9 mouse cellular contexts compared by ENCODE assay signal in the genomic region with DNA sequence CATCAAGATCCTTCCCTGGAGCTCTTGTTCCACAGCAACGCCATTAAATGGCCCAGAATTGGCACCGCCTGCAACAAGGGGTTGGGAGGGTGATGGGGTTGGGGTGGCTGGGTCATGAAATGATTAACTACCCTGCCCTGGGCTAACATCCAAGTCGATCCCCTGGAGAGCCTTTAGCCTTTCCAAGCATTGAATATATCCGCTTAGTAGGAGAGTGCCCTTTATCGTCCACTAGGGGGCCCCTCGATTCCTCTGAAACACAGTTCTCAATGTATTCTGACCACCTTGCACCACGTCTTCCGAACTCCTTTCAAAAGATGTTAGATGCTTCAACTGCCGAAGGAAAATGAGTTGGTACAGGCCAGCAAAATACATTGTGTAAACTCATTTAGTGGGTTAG. TPM values are rescaled to one million over a fixed set of nuclear protein-coding genes. Genes with fewer than 3 reads are reported as not detected.
A peak's percentile ranks its signal among the peaks of the same experiment; 100 is the strongest.
DNase-seq lines count a peak whose midpoint lies in the region; ATAC-seq and TF ChIP-seq lines count a peak whose summit lies in the region.
"Had no signal": no experiment of that assay in that cellular context is flagged by ENCODE, and none has a peak within 500 bp of the region (broad histone marks: within the 10 kb centered on the region; RNA-seq: fewer than 3 reads in every experiment).

No protein-coding gene starts in this region.

- no peak overlapping the region for H3K9ac ChIP-seq in heart, adult 2 months (ENCODE audit: low read depth, low read length)
- H3K9ac ChIP-seq in hindbrain, postnatal 0 days (replicated peaks; ENCODE audit: low read length): no peak overlapping the region
- no peak overlapping the region for H3K9ac ChIP-seq in liver, embryonic 12.5 days
- no peak overlapping the region for H3K9ac ChIP-seq in neural tube, embryonic 14.5 days (replicated peaks; ENCODE audit: low read depth, low read length)
- H3K9ac ChIP-seq: embryonic facial prominence, embryonic 15.5 days had no signal

- H3K27ac ChIP-seq in heart, adult 2 months: no peak overlapping the region
- H3K27ac ChIP-seq in hindbrain, postnatal 0 days: no peak overlapping the region
- H3K27ac ChIP-seq in liver, embryonic 12.5 days: no peak overlapping the region
- H3K27ac ChIP-seq in neural tube, embryonic 14.5 days (ENCODE audit: low read depth, low read length): no peak overlapping the region
- H3K27ac ChIP-seq: embryonic facial prominence, embryonic 15.5 days had no signal

- no peak overlapping the region for H3K4me3 ChIP-seq in heart, adult 2 months
- H3K4me3 ChIP-seq in hindbrain, postnatal 0 days (ENCODE audit: low read length): no peak overlapping the region
- H3K4me3 ChIP-seq in liver, embryonic 12.5 days: no peak overlapping the region
- no peak overlapping the region for H3K4me3 ChIP-seq in neural tube, embryonic 14.5 days (ENCODE audit: low read depth, low read length)
- H3K4me3 ChIP-seq: embryonic facial prominence, embryonic 15.5 days had no signal

- TF ChIP-seq EP300 in heart, adult 2 months (IDR thresholded peaks at IDR 0.05; ENCODE audit: insufficient read depth, low read depth, low read length): no peak

- TF ChIP-seq POLR2A in heart, adult 2 months (IDR thresholded peaks at IDR 0.05; ENCODE audit: insufficient read depth, low read depth, low read length): no peak

- no peaks in the 10 kb centered on the region for H3K27me3 ChIP-seq in heart, adult 2 months (ENCODE audit: control insufficient read depth, insufficient read depth, low read length)
- no peaks in the 10 kb centered on the region for H3K27me3 ChIP-seq in hindbrain, postnatal 0 days (ENCODE audit: insufficient read depth, low read length)
- H3K27me3 ChIP-seq in liver, embryonic 12.5 days (replicated peaks): no peaks in the 10 kb centered on the region
- no peaks in the 10 kb centered on the region for H3K27me3 ChIP-seq in neural tube, embryonic 14.5 days (ENCODE audit: control insufficient read depth, insufficient read depth, low read length)
- H3K27me3 ChIP-seq: embryonic facial prominence, embryonic 15.5 days had no signal

- 8% methylated on average over 9 of the region's 9 CpGs for WGBS in heart, adult 2 months
- WGBS in hindbrain, postnatal 0 days: 8% methylated on average over 9 of the region's 9 CpGs
- WGBS in liver, embryonic 12.5 days (ENCODE audit: insufficient replicate concordance): 7% methylated on average over 9 of the region's 9 CpGs
- 8% methylated on average over 9 of the region's 9 CpGs for WGBS in neural tube, embryonic 14.5 days

- no peaks in the 10 kb centered on the region for H3K9me3 ChIP-seq in hindbrain, postnatal 0 days (ENCODE audit: low read length)
- no peaks in the 10 kb centered on the region for H3K9me3 ChIP-seq in liver, embryonic 12.5 days (replicated peaks)
- H3K9me3 ChIP-seq in neural tube, embryonic 14.5 days (ENCODE audit: control insufficient read depth, low read length): no peaks in the 10 kb centered on the region
- H3K9me3 ChIP-seq: embryonic facial prominence, embryonic 15.5 days had no signal

- DNase-seq in heart, adult 2 months: peak; percentile 13 to 22
- no peak for DNase-seq in heart, postnatal 25 days (ENCODE audit: low spot score)
- peak; percentile 87 for DNase-seq in ES-CJ7 (ENCODE audit: low read depth, low spot score)
- DNase-seq in c-Kit-positive CD71-positive TER-119-positive erythroid progenitor cells, embryonic 14.5 days (ENCODE audit: low spot score): peak; percentile 82
- peak; percentile 80 for DNase-seq in hindbrain, postnatal 0 days (ENCODE audit: low spot score)

- peak; percentile 80 for TF ChIP-seq CTCF in heart, adult 2 months (IDR thresholded peaks at IDR 0.05)
- TF ChIP-seq CTCF in hindbrain, postnatal 0 days (IDR thresholded peaks at IDR 0.05; ENCODE audit: low read depth): peak; percentile 75

- H3K36me3 ChIP-seq in heart, adult 2 months (ENCODE audit: control insufficient read depth, insufficient read depth, low read length): no peaks in the 10 kb centered on the region
- H3K36me3 ChIP-seq in hindbrain, postnatal 0 days (ENCODE audit: insufficient read depth, low read length): no peaks in the 10 kb centered on the region
- peaks cover 4% of the 10 kb centered on the region for H3K36me3 ChIP-seq in liver, embryonic 12.5 days
- H3K36me3 ChIP-seq in neural tube, embryonic 14.5 days (ENCODE audit: control insufficient read depth, insufficient read depth, low read length): 0 out of 2 replicates have a peak, but pooled peaks cover under 1% of the 10 kb centered on the region

- no peak for ATAC-seq in hindbrain, postnatal 0 days
- ATAC-seq in liver, embryonic 12.5 days: peak; percentile 58
- ATAC-seq in neural tube, embryonic 14.5 days (ENCODE audit: low read depth): peak; percentile 54
- ATAC-seq in frontal cortex, adult (ENCODE audit: low TSS enrichment): no peak

- intact Hi-C loops in heart, adult 2 months (cut with DNase I): no loop called here
- intact Hi-C loops in heart, postnatal 25 days (cut with DNase I): loop anchor here (10.0 kb wide), 3 partner anchors 111 to 809 kb away; no protein-coding TSS in a partner anchor

- peaks cover 3% of the 10 kb centered on the region; the same call in 1 of the 2 replicates for H3K4me1 ChIP-seq in heart, adult 2 months (ENCODE audit: control insufficient read depth, insufficient read depth, low read length)
- peaks cover 12% of the 10 kb centered on the region for H3K4me1 ChIP-seq in hindbrain, postnatal 0 days (ENCODE audit: insufficient read depth, low read length)
- H3K4me1 ChIP-seq in liver, embryonic 12.5 days: peaks cover 42% of the 10 kb centered on the region
- H3K4me1 ChIP-seq in neural tube, embryonic 14.5 days (ENCODE audit: control insufficient read depth, insufficient read depth, low read length): peaks cover 9% of the 10 kb centered on the region; the same call in 1 of the 2 replicates

- H3K79me2 ChIP-seq in heart, adult 2 months (replicated peaks; ENCODE audit: control insufficient read depth, insufficient read depth, low read length): no peaks in the 10 kb centered on the region; the same call in 1 of the 2 replicates

- H3K4me2 ChIP-seq in hindbrain, postnatal 0 days (ENCODE audit: low read depth, low read length): no peak overlapping the region
- peak overlapping the region; percentile 45 for H3K4me2 ChIP-seq in liver, embryonic 12.5 days
- no peak overlapping the region for H3K4me2 ChIP-seq in neural tube, embryonic 14.5 days (ENCODE audit: low read depth, low read length)
- H3K4me2 ChIP-seq: embryonic facial prominence, embryonic 15.5 days had no signal

RNA-seq across cellular contexts. Expression of a gene that starts 2.2 kb away (rescaled TPM):
- 10 to 100 TPM; 10.1 to 12.8 TPM for total RNA-seq in heart, adult 2 months (2021)
- 9.0 and 14.7 TPM in 2 replicates for polyA plus RNA-seq in heart, adult 2 months (2012; rRNA removed)
- total RNA-seq in heart, postnatal 25 days (2021): 10 to 100 TPM in 1 of 2 experiments, 1 to 10 TPM in 1; 9.7 to 10.3 TPM
- 21.7 and 29.6 TPM in 2 replicates for total RNA-seq in hindbrain, postnatal 0 days (2014; rRNA removed)
- polyA plus RNA-seq in hindbrain, postnatal 0 days (2015; fragmentation: Nextera tagmentation; extraction: Ambion mirVana): 31.1 and 33.2 TPM in 2 replicates
- 34.3 and 35.1 TPM in 2 replicates for polyA plus RNA-seq in liver, embryonic 12.5 days (2016; fragmentation: Nextera tagmentation; extraction: Ambion mirVana)
- polyA plus RNA-seq in neural tube, embryonic 14.5 days (2014; fragmentation: Nextera tagmentation; extraction: Ambion mirVana): 31.9 and 33.9 TPM in 2 replicates

RNA-seq across cellular contexts. Expression of a gene that starts 22.7 kb away (rescaled TPM):
- total RNA-seq in heart, adult 2 months (2021): not detected
- not detected in 2 replicates for polyA plus RNA-seq in heart, adult 2 months (2012; rRNA removed)
- not detected for total RNA-seq in heart, postnatal 25 days (2021)
- not detected in 2 replicates for total RNA-seq in hindbrain, postnatal 0 days (2014; rRNA removed)
- not detected in 2 replicates for polyA plus RNA-seq in hindbrain, postnatal 0 days (2015; fragmentation: Nextera tagmentation; extraction: Ambion mirVana)
- not detected in 2 replicates for polyA plus RNA-seq in liver, embryonic 12.5 days (2016; fragmentation: Nextera tagmentation; extraction: Ambion mirVana)
- polyA plus RNA-seq in neural tube, embryonic 14.5 days (2014; fragmentation: Nextera tagmentation; extraction: Ambion mirVana): not detected in 2 replicates
- polyA plus RNA-seq: embryonic facial prominence, embryonic 15.5 days had no signal

RNA-seq across cellular contexts. Expression of a gene that starts 54.6 kb away (rescaled TPM):
- 10 to 100 TPM; 35.9 to 41.9 TPM for total RNA-seq in heart, adult 2 months (2021)
- 11.5 and 20.2 TPM in 2 replicates for polyA plus RNA-seq in heart, adult 2 months (2012; rRNA removed)
- total RNA-seq in heart, postnatal 25 days (2021): 10 to 100 TPM; 38.7 to 44.2 TPM
- 43.3 and 50.4 TPM in 2 replicates for total RNA-seq in hindbrain, postnatal 0 days (2014; rRNA removed)
- polyA plus RNA-seq in hindbrain, postnatal 0 days (2015; fragmentation: Nextera tagmentation; extraction: Ambion mirVana): 15.1 and 15.9 TPM in 2 replicates
- 15.9 and 16.0 TPM in 2 replicates for polyA plus RNA-seq in liver, embryonic 12.5 days (2016; fragmentation: Nextera tagmentation; extraction: Ambion mirVana)
- 27.8 and 31.2 TPM in 2 replicates for polyA plus RNA-seq in neural tube, embryonic 14.5 days (2014; fragmentation: Nextera tagmentation; extraction: Ambion mirVana)

Comparison
In these comparisons a context has a peak if more than half of its experiments do, and no peak if none do; other contexts are left out.
1. ATAC-seq: peak in liver, embryonic 12.5 days (single experiment) and neural tube, embryonic 14.5 days (single experiment); none in hindbrain, postnatal 0 days (single experiment) and frontal cortex, adult (single experiment).